Mouse (Mus musculus): ENCODE data around the gene Olfr414. TPM values are rescaled to one million over a fixed set of nuclear protein-coding genes. Genes with fewer than 3 reads are reported as not detected.
A peak's percentile ranks its signal among the peaks of the same experiment; 100 is the strongest.

Gene Olfr414
- not detected in 2 replicates for polyA plus RNA-seq (2012; rRNA removed)

DNA sequence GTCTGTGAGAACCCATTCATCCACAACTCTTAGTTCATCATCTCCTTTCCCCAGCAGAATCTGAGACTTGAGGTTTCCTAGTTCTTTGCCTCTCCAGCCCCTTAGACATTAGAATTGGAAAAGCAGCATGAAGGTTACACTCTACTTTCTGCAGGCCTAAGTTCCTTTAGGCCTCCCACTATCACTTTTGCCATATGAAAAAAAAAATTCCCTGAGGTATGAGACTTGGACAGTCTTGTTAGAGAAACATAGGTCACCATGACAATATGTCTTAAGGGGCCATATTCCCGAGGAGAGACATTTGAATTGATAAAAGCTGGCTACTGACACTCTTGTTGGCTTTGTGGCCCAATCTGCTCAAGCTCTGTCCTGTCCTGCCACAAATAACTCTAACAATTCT lies at the start of gene Olfr414:
Gene Olfr414, plus strand, starts transcription at position 301 of the 400 bp plus-strand sequence.
- DNase-seq (ENCODE audit: extremely low spot score in 1 of 2, low spot score in 1 of 2) = no peak

DNA sequence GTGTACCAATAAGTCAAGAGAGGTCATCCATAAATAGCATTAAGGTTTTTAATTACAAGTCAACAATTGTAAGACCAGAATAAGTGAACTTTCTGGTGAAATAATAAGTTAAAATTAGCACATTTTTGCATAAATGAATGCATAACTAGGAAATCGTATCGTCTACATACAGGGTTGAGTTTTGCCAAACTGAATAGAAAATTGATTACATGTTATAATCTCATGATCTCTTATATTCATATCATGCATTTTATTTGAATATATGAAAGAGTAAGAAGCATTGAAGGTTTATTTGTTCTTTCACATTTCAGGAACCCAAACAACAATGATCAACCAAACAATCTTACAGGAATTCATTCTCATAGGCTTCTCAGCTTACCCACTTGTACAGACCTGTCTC lies 33.1 kb upstream of the Olfr414 start, which contains the start of gene Olfr248:
Gene Olfr248, plus strand, starts transcription at position 301 of the 400 bp plus-strand sequence.
- DNase-seq (ENCODE audit: extremely low spot score in 1 of 2, low spot score in 1 of 2) = no peak

DNA sequence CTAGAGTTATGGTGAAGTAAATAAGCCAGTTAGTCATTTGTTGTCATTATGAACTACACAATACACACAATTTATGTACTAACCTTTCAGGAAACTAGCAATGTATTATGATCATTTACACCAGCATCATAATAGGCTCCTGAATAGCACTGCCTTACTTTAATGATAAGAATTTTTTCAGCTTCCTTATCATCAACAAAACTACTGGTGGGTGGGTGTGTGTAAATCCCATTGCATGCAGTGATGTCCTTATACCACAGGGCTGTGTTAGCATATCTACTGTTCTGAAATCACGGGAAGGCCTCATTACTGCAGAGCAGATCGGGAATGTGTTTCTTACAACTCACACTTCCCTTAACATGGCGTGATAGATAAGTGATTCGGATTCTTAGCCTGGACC lies 905 bp upstream of the Olfr414 start:
- DNase-seq (ENCODE audit: extremely low spot score in 1 of 2, low spot score in 1 of 2) = no peak

DNA sequence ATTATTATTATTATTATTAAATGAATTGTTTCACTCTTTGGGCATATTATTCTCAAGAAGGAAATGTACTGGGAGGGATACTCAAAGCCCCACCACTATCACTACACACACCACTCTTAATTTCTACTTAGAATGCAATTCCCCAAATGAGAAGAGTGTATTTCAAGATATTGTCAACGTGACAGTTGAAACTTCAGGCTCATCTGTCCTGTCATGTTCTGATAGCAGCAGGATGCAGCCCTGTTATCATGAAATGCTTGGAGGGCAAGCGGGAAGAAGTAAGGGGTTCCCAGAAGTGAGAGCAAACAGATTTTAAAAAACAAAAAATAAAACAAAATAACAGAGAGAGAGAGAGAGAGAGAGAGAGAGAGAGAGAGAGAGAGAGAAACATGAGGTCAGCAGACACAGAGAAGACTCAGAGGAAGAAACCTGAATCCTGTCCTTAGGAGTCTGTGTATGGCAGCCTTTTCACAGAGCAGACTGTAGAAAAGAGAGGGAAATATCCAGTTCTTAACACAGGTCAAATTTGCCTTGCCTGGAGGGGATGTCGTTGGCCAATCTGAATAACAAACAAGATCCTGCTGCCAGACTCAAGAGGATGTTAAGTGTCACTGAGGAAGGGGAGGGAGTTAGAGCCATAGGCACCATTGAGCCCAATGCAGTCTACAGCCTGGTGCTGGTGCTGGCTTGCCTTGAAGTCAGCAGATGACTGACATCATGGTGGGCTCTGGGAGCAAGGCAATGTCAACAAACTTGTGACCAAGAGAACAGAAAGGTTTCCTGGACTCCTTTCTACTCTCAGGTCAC lies 2.5 kb downstream of the Olfr414 start:
- DNase-seq (ENCODE audit: extremely low spot score in 1 of 2, low spot score in 1 of 2) = no peak

DNA sequence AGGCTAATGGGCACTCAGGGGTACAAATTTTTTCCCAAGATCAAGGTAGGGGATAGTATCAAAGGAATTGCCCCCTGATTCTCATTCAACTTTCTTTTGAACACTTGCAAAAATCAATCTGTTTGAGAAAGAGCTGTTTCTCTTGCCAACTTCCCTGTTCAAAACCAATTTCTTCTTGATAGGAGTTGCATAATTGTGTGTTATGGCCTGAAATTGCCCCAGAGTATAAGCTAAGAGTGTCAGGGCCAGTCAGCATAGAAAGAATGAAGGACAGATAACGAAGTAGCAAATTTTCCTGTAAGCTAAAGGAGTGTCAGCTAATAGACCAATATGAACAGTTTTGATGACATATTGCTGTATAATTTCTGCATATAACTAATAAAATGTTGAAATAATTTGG lies 3.5 kb downstream of the Olfr414 start:
- DNase-seq (ENCODE audit: extremely low spot score in 1 of 2, low spot score in 1 of 2) = no peak

DNA sequence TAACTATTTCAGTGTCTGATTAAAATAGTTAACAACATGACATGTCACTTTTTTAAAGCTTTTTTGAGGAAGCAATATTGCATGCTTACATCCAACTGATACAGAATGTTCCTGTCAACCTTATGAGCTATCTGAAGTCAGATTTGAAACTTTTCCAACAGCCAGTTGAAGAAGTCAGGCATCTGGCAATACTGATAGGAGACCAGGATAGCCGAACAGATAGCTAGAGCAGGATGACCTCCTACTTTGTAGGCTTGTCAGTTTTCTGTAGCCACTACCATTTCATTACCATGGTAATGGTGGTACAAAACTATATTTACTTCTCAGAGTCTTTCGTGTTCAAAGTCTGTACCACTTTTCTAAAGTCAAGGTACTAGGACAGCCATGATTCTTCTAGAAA lies 4.5 kb downstream of the Olfr414 start:
- DNase-seq (ENCODE audit: extremely low spot score in 1 of 2, low spot score in 1 of 2) = no peak

DNA sequence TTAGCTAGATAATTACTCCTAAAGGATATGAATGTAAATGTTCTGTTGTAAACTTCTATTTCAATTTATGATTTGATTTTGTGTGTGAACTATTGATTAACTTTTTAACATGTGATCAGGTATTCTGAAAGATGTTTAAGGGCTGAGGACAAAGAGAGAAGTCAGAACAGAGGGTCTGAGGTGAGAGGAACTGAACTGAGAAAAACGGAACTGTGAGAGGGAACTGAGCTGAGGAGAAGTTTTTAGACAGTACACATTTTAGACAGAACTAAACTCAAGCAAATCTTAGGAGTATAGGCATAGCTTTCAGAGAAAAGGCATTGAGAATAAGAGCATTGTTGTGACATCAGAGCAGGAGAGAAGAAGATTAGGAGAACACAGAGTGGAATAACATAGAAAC lies 10.3 kb downstream of the Olfr414 start:
- DNase-seq (ENCODE audit: extremely low spot score in 1 of 2, low spot score in 1 of 2) = no peak

DNA sequence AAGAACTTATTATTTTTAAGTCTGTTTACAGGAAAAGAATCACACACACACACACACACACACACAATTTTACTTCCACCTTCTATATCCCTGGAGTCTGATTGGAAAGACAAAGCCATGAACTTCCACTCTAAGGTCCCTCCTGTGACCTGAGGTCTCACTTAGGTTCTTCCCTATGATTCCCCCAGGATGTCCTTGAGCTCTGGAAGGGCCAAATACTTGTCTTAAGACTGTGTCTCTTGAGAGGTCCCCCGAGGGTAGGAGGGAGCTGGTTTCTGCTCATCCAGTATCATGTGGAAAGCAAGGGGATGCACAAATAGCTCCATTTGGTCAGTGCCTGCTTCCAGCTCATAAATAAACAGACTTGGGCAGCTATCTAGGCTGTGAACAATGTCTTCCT lies 17.9 kb downstream of the Olfr414 start, which contains the start of gene Olfr220:
Gene Olfr220, plus strand, starts transcription at position 301 of the 400 bp plus-strand sequence.
- no peak for DNase-seq (ENCODE audit: extremely low spot score in 1 of 2, low spot score in 1 of 2)

DNA sequence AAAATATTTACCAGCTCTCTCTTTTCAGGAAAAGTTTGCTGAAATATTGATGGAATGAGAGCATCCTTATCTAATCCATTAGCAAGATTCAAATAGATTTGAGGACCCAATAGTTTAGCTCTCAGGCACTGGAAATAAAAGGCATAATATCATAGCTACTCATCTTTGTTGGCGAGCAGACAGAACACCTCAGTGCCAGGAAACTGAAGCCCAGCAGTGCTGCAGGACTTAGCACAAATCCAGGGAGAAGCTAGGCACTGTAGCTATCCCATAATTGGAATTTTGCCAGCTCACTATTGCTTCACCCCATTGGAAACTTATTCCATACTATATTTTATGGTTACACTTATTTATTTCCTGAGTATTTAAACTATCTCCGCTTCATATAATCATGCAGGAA lies 31.2 kb downstream of the Olfr414 start:
- no peak for DNase-seq (ENCODE audit: extremely low spot score in 1 of 2, low spot score in 1 of 2)

DNA sequence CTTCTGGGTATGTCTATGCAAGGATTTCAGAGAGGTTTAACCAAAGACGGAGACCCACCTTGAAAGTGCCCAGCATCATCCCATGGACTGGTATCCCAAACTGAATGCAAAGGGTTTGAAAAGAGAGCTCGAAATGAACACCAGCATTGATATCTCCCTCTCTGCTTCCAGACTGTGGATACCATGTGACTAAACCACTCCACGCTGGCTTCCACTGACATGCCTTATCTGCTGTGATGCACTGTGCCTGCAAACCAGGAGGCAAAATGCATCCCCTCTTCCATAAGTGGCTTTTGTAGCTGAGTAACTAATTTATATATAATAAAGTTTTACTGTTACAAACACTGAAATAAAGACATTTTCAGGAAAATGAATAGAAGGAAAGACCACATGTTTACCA lies 41.5 kb downstream of the Olfr414 start:
- DNase-seq (ENCODE audit: extremely low spot score in 1 of 2, low spot score in 1 of 2) = no peak

DNA sequence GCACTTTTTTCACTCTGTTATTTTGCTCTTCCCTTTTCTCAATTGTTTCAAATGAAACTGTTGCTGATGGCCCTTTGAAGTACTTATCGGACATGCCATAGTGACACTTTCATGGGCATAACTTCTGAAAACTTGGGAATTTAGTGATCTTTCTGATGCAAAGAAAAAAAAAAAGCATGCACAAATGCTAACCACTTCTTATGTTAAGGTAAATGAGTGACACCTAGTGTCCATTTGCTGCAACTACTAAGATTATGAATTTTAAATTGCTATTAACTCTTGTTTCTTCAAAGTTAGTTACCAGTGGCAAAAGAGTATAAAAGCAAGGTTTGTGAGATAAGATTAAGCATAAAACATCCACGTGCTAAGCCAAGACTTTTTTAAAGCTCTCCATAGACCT lies 42.4 kb downstream of the Olfr414 start:
- peak in 1 of 2 experiments; percentile 54 for DNase-seq (ENCODE audit: extremely low spot score in 1 of 2, low spot score in 1 of 2)

DNA sequence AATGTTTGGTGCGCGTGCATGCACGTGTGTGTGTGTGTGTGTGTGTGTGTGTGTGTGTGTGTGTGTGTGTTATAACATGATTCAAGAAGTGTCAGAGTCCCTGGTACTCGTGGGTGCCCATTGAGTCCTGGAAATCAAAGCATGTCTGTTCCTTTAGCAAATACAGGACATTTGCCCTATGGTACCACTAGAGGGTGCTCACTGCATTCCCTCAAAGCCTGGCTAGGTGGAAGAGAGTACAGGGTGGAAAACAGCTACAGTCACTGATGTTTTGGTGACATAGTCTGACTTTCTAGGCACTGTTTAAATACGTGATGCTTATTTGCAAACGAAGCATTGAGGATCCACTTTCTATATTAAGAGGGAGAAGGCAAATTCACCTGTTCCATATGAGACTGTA lies 45.9 kb downstream of the Olfr414 start:
- DNase-seq (ENCODE audit: extremely low spot score in 1 of 2, low spot score in 1 of 2) = peak; percentile 10 to 81

DNA sequence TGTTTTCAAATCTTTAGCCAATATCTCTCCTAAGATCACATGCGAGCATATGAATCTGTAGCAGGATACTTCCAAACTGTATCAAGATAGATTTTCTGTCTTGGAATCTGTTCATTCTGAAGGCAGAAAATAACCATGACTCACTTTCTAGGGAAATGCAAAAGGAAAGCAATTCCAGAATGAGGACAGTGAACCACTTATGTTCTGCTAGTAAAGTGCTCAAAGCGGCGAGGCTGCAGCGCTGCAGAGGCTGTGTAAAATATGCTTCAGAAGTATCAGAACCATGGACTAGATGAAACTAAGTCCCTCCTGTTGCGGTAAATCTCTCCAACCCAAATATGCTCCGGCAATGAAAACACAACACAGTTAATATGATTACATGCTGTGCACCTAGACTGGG lies 58.7 kb downstream of the Olfr414 start:
- peak; percentile 34 to 68 for DNase-seq (ENCODE audit: extremely low spot score in 1 of 2, low spot score in 1 of 2)

Other genes with a start within 250 kb of the Olfr414 start
- not detected in 2 replicates for gene Olfr419, start 172.0 kb upstream of the Olfr414 start, polyA plus RNA-seq (2012; rRNA removed)
- not detected in 2 replicates for gene Mptx1, start 93.5 kb upstream of the Olfr414 start, polyA plus RNA-seq (2012; rRNA removed)
- gene Olfr417, start 58.9 kb upstream of the Olfr414 start, polyA plus RNA-seq (2012; rRNA removed) = not detected in 2 replicates
- gene Olfr248, start 33.0 kb upstream of the Olfr414 start, polyA plus RNA-seq (2012; rRNA removed) = not detected in 2 replicates
- not detected in 2 replicates for gene Olfr220, start 18.0 kb downstream of the Olfr414 start, polyA plus RNA-seq (2012; rRNA removed)
- 29.6 and 32.0 TPM in 2 replicates for gene Fmn2, start 77.8 kb downstream of the Olfr414 start, polyA plus RNA-seq (2012; rRNA removed)